Mouse (Mus musculus) monocyte, adult 2 months (primary cell): ENCODE data around the gene Zfp354b.

Experiments
- DNase-seq, 2 experiments: peaks; one replicate each; pipeline ENCODE4 v3.0.0; 2022; ENCODE audit warnings: low spot score in 2 of 2, low read depth in 1 of 2

The Zfp354b gene

DNA sequence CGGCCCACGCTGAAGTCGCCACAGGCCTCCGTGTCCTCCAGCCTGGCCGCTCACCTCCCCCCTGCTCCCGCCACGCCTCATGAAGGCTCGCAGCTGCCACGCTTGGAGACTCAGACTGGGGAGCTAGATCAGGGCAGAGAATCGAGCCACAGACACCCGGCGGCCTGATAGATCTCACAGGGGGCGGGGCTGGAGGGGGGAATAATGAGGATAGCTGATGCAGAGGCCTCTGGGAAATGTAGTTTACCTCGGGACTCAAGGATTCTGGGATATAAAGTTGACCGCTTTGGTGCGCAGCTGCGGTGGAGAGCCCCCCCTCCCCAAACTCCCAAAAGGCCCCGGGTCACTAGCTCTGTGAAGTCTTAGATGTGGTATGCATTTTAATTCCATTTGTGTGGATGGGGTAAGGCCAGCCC, at the start of gene Zfp354b:
Zfp354b (minus strand) TSS at position 183 of the 416 bp plus-strand sequence.
- DNase-seq = no peak

DNA sequence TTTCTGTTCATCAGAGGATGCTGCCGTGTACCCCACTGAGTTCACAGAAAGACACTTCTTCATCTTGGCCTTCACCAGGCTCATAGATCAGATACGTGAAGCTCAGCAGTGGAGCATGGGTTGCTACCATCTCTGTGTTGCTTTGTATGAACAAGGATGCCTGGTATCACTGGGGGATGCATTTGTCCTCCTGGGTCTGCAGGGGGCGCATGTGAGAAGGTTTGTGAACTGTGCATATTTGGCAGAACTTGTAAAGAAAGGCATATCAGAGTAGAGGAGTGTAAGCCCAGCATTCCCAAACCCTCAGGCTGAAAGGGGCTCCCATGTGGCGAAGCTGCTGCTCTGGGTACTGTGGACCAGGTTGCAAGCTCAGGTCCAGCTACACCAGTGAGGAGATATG, 45.8 kb upstream of the Zfp354b start:
- DNase-seq = no peak

DNA sequence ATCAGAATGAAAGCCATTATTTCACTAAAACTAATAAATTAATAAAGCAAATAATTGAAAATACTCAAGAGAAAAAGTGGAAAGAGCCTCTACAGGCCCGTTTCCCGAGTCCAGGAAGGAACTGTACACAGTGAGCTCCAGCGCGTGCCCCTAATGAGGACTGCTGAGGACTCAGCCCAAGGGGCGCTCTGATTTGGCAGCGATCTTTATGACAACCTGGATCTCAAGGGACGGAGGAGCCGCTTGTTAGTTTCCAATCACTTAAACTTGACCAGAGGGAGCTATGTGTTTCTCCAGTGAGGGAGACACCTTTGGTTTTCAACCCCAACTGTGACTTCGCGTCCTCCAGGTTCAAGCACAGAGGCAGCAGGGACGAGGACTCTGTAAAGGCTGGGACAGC, 34.8 kb upstream of the Zfp354b start, which contains the start of gene Olfr1378:
Olfr1378 (plus strand) TSS at position 301 of the 400 bp plus-strand sequence.
- no peak for DNase-seq

DNA sequence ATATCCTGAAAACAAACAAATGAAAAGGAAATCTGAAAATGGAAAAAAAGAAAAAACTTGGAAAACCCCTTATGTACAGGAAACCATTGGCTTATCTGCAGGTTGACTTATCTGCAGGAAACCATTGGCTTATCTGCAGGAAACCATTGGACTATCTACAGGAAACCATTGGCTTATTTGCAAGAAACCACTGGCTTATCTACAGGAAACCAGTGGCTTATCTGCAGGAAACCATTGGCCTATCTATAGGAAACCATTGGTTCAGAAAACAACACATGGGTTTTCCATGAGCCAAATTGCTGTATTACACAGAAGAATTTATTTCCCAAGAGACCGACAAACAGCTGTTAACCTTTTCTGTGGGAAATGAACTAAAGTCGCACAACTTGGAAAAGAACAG, 33.5 kb upstream of the Zfp354b start:
- DNase-seq = no peak

DNA sequence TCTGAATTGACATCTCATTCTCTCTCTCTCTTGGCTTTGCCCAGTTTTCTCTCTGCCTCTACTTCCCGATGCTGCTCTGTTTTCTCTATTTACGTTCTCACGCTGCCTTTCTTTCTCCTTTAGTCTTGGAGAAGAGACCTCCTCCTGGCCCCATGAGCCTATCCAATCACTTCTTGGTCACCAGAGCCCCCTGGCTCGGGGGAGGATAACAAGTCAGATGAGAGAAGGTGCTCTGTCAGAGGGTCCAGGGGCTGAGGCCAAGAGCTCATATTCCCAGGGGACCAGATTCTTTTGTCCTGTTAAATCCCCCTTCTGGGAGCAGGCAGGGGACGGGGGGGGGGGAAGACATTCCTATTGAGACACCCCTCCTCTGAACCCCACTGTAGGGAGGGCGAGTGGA, 22.2 kb upstream of the Zfp354b start, which contains the start of gene Prop1:
Prop1 (minus strand) TSS at position 101 of the 400 bp plus-strand sequence.
- DNase-seq = no peak

DNA sequence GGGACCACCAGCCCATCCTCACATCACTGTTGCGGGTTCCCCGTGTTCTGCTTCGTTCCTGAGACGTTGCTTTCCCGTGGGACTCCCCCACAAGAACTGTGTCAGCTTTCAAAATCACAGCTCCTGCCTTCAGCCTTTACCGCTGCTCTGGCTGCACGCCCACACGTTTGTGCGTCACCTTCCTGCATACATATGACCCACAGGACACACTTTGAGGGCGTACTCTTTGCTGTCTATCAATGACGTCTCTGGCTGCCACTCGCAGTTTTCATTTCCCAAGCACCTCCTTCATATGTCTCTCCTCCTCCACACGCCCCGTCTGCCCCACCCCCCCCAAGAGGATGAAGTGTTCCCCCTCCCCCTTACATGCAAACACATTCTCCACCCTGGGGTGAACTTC, 20.9 kb upstream of the Zfp354b start:
- no peak for DNase-seq

DNA sequence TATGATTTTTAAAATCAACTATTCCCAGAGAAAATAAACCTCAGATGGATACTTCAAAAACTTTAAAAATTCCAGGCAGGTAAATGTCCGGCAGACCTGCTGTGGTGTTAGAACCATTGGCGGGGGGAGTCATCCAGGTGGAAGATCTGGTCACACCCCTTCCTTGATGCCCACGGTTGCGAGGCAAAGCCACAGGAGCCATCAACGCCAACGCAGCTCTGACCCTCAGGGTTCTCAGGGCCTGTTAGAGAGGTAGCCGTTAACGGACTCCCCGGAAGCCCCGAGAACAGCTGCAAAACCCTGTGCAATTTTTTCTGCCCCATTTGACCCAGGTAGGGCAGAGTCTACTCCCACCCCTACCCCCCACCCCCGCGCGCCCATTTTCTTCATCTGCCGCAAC, 12.1 kb upstream of the Zfp354b start, which contains the start of gene 4933414I15Rik:
4933414I15Rik (minus strand) TSS at position 260 of the 400 bp plus-strand sequence.
- no peak for DNase-seq

DNA sequence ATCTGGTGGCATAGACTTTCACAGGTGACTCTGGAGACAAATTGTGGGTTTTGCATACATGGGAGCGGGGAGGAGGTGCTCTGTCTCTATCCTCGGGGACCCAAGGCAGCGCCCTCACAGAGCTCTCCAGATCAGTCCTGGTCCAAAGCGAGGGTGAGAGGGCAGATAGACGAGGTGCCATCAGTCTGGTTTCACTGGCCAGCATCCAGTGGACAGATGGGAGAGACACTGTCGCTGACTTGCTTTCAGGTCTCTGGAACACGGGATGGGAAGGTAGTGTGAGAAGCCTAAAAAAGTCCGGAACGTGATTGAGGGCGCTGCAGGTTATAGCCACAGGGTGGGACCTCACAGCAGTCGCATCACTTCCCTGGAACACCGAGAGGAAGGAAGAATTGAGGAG, 11.0 kb upstream of the Zfp354b start:
- no peak for DNase-seq

DNA sequence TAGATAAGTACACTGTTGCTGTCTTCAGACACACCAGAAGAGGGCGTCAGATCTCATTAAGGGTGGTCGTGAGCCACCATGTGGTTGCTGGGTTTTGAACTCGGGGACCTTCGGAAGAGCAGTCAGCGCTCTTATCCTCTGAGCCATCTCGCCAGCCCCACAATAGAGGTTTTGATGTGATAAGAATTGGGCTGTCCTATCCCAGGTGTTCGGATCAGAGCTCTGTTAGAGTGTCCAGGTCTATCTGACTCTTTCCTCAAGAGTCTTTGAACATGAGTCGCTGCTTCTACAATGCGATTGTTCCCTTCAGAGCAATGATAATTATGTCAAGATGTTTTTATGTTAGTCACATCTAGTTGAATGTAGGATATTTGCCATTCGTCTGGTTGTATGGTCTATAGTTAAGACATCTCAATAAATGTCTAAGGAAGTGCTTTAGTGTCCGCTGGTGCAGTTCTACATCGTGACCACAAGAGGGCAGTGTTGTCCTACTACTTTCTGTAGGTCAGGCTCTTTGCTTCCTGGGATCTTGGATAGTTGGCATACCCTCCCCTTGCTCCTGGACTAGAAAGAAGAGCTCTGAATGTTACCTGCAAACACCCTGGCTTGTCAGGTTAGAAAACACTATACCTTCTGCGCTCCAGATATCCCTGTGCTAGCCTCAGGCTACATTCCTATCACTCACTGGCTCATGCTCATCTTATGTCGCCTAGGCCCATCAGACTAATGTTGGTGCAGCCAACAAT, 8.4 kb upstream of the Zfp354b start:
- no peak for DNase-seq

DNA sequence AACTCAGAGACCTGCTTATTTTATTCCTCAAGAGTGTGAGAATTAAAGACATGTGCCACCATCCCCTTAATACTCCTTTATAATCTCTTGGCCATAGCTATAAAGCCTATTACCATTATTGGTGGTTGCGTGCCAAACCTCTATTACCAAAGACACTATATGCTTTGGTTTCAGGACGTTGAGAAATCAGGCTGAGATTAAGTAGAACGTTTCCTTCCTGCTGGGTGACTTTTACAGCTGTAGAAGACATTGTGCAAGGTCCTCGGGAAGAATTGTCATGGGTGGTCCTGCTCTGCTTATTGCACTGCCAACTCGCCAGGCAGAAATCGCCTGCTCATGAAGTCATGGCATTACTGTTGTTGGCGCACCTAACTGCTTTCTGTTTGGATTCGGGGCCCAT, 7.0 kb upstream of the Zfp354b start:
- no peak for DNase-seq

DNA sequence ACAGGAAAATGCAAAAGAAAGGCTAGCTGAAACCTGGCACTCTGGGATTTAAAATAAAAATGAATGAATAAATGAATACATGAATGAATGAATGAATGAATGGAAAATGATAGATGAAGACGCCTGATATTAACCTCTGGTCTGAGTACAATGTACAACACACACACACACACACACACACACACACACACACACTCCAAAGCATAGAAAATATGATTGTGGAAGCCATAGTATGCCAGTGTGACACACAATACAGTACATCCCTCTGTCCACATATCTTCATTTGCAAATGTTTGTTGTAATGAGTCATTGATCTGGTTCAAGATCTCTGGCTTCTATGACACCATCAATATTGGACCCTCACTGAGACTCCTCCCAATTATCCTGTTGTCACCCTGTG, 607 bp upstream of the Zfp354b start:
- no peak for DNase-seq

DNA sequence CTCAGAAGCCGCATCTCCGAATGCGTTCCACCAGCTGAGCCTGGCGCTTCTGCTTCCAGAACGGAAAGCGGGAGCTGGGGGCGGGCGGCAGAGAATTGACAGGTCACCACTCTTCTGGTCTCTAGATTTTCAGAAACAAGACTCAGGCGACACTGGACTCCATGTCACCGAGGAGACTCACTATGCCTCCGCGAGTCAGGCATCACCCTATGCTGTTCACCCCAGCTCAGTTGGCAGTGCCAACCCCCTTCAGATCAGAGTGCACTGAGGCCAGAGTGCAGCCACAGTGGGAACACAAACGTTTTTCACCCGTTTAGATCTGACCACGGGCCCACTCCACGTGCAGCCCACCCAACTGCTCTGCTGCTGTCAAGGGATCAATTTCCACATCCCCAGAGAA, 412 bp downstream of the Zfp354b start:
- DNase-seq = no peak

DNA sequence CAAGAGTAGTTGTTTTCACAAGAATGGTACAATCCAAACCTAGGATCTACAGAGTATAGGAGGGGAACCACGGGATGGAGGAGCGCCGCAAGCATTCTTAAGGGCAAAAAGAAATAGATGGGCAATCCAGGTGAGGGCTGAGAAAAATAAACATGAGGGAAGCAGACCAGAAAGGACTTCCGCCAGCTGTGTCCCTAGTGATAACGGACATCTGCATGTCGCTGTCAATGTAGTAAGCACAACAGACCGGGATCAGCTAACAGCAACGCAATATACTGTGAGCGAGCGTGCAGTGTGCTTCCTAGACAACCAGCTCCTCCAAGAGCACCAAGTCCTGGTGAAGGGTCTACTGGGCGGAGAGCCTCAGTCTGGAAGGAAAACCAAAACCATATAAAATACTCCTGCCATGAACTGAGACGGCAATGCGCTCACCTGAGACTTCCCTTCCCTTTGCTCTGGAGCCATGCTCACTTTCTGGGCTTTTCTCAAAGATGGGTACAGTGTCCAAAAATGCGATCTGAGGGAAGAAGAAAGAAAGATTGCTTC, 891 bp downstream of the Zfp354b start:
- no peak for DNase-seq

DNA sequence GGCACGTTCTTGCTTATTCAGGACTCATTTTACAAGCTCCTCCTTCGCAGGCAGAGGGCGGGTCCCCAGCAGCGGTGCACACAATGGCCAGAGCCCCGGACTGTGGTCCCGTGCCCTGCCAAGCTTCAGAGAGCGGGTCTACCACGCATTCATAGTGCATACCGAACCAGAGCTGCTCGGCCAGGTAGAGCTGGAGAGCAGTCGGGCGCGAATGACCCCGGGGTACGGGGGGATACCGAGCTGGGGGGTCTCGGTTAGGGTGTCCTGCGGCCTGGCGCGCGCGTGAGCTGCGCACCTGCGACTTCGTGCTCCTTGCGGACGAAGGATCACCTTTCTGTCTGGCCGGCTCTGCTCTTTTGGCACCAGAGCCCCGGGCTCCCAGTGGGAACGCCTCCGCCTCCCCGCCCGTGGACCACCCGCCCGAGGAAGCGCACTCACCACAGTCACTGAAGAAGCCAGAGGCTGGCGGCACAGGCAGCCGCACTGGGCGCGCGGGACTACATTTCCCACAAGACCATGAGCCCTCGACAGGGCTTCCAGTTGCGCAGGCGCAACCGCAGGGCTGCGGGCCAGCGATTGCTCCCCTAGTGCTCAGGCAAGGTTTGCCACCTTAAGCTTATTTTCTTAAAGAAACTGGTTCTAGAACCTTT, 15.6 kb downstream of the Zfp354b start, which contains the start of gene Zfp2:
Zfp2 (minus strand) TSS at position 495 of the 650 bp plus-strand sequence.
- peak; percentile 16 to 38 for DNase-seq

DNA sequence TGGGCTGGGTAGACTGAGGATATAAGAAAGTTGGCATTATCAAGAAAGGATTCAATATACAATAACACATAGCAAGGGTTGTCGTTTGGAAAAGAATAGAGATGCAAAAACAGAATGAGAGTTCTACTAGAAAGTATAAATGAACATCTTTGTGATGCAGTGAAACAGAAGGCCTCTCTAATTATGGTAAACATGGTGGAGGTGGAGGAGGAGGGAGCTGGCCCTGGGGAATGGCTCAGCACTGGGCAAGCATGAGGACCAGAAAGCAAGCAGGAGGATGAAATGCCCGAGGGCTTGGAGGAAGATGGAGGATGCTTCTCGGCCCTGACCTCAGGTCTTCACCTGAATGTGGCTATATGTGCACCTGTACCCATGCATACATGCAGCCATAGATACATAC, 17.0 kb downstream of the Zfp354b start:
- DNase-seq = no peak

DNA sequence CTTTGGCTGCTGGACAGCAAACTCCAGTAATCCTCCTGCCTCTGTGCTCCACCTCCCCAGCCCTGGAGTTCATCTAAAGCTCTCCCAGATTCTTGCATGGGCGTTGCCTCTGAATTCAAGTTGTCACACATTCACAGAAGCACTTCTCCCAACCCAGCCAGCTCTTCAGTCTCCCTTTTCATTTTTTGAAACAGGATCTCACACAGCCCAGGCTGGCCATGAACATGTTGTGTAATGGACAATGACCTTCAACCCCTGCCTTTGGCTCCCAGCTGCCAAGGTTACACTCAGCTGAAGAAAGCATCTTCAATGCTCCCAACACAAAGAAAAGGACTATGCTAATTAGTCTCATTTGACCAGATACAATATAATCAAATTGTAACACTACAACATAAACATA, 18.1 kb downstream of the Zfp354b start:
- DNase-seq = no peak

DNA sequence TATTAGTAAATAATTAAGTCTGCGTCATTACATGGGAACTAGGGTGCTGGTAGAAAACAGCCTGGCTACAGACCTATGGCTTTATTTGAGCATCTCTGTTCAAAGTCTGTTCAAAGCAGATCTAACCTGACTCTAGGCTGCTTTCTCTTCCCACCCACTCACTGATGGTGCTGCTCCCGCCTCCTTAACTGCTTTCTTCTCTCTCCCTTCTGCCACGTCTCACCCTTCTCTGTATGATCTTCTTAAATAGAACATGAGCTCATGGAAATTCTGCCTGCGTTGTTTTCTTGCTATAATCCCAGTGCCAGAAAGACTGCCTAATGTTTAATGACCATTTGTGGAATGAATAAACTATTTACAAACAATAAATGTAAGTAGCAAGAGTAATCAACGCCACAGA, 23.3 kb downstream of the Zfp354b start:
- no peak for DNase-seq

DNA sequence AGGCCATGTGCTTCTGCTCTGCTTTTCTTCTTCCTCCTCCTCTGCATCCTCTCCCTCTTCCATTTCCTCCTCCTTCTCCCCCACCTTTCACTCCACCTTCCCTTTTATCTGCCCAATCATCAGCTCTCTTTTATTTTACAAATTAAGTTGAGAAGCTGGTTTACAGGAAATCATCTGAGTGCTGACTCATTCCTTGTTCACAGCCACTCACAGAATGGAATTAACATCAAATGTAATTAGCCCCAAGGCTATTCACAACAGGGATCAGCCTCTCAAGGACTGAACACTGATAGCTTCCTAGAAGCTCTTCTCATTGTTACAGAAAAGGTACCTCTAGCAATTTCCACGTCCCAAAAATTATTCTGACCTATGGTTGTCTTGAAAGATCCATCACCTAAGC, 34.1 kb downstream of the Zfp354b start:
- no peak for DNase-seq

DNA sequence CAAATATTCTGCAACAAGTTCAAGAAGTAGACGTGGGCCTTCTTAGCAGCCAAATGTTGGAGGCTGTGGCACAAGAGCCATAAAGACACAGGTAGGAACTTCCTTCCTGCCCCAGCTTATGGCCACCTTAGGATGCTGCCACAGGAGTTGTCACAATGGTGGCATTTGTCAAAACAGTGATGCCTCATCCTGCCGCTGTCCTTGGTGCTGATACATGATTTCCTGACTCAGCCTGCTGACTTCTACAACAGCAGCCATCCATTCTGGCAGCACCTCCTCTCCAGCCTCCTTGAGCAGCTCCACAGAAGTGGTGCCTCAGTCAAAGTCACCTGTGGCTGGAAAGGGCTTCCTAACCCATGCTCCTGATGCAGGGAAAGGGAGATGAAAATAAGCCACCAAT, 39.0 kb downstream of the Zfp354b start:
- no peak for DNase-seq

DNA sequence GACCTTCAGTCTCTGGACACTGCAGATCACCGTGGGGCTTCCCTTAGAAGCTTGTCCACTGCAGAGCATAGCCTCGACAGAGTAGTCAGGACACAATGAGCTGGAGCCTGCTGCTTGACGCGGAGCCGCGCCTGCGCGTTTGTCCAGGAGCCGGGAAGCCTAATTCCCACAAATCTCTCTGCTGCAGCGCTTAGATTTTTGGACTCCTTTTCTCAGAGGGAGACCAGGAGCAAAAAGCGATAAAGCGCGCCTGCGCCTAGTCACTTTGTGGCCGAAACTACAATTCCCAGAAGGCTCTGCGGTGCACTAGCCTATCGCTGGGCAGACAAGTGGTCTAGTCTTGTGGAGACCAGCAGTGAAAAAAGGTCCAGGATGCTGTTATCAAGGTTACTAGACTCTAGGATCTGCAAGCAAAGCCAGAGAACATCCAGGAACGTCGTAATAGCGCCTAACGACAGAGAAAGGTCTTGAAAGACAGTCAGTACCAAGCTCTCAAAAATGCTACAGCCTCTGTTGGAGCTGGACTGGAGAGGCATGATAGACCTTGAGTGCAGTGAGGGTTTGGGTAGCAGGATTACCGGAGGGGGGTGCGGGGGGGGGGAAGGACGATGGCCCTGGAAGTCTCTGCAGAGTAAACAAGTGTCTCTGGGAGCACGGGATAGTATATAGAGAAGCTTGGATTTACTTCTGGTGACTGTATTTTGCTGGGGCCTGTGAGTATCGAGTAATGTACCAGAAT, 43.9 kb downstream of the Zfp354b start, which contains the start of gene Zfp454:
Zfp454 (minus strand) TSS at position 262 of the 739 bp plus-strand sequence.
- DNase-seq = no peak

DNA sequence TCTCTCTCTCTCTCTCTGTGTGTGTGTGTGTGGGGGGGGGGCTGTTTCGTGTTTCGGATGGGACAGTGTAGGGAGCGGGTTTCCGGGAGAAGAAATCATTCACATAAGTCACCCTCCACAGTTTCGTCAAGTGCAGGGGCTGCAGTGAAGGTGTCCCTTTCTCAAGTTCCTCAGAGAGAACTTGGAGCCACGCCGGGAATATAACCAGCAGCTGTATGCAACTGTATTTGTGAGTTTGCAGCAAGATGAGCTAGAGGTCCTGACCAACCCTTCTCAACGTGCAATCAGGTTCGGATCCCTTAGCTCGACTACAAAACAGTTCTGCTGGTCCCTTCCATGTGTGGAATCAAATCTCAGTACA, 44.5 kb downstream of the Zfp354b start:
- DNase-seq = no peak
